Mouse (Mus musculus) forebrain, postnatal 0 days (tissue): ENCODE results near the gene Epgn. TPM values are rescaled to one million over a fixed set of nuclear protein-coding genes. Genes with fewer than 3 reads are reported as not detected.
A peak's percentile ranks its signal among the peaks of the same experiment; 100 is the strongest.

ENCODE experiments used
- ATAC-seq: fragments of 200-750 bp; cut with Nextera tagmentation; 2 replicates; pipeline ENCODE4 v1.8.0; 2017; ENCODE audit warnings: mild to moderate bottlenecking, moderate library complexity
- DNase-seq: peaks from one replicate; pipeline ENCODE4 v3.0.0-alpha.2; 2015
- H3K27ac ChIP-seq: fragments of 300-500 bp; sonication (generic); 2 replicates; pipeline ENCODE4 v1.5.1; 2014; ENCODE audit warnings: low read depth, mild to moderate bottlenecking, antibody characterized with exemption, low read length, moderate library complexity, mixed read lengths
- H3K27me3 ChIP-seq: fragments of 300-500 bp; sonication (generic); 2 replicates; pipeline ENCODE4 v1.6.1; 2014; ENCODE audit warnings: mild to moderate bottlenecking, low read length, mixed read lengths; ENCODE audit not compliant: insufficient read depth
- H3K36me3 ChIP-seq: fragments of 300-500 bp; sonication (generic); 2 replicates; pipeline ENCODE4 v1.6.1; 2014; ENCODE audit warnings: mild to moderate bottlenecking, moderate library complexity; ENCODE audit not compliant: insufficient read depth
- H3K4me1 ChIP-seq: fragments of 300-500 bp; sonication (generic); 2 replicates; pipeline ENCODE4 v1.6.1; 2014; ENCODE audit warnings: antibody characterized with exemption; ENCODE audit not compliant: insufficient read depth
- H3K4me2 ChIP-seq: fragments of 300-500 bp; sonication (generic); 2 replicates; pipeline ENCODE4 v1.6.1; 2014; ENCODE audit warnings: low read depth, mild to moderate bottlenecking, moderate library complexity
- H3K4me3 ChIP-seq: fragments of 300-500 bp; sonication (generic); 2 replicates; pipeline ENCODE4 v1.5.1; 2014; ENCODE audit warnings: low read depth, low read length, mixed read lengths
- H3K9ac ChIP-seq: fragments of 300-500 bp; sonication (generic); 2 replicates; pipeline ENCODE4 v1.6.1; 2014; ENCODE audit warnings: mild to moderate bottlenecking
- H3K9me3 ChIP-seq: fragments of 300-500 bp; sonication (generic); 2 replicates; pipeline ENCODE4 v1.6.1; 2016; ENCODE audit warnings: low read length
- CTCF ChIP-seq: sonication (generic); IDR thresholded peaks from 2 replicates; pipeline ENCODE4 v1.5.1; 2016; ENCODE audit warnings: antibody characterized with exemption, control low read depth, low read depth
- WGBS: fragments of 180-500 bp; shearing (Covaris S2); extraction: QIAGEN DNeasy Blood & Tissue Kit; methylation state at CpG from one replicate; pipeline ENCODE4 v1.1.7; 2014; 5-methylcytosine and 5-hydroxymethylcytosine counted together
- polyA plus RNA-seq: library from polyadenylated mRNA; unstranded; fragments of >200 nt; fragmentation: Nextera tagmentation; extraction: Ambion mirVana; gene quantifications from 2 replicates; pipeline ENCODE4 v1.2.1, GENCODE M21; 2015
- total RNA-seq: library from RNA; depleted of rRNA; stranded (reverse); fragments of >200 nt; gene quantifications from 2 replicates; pipeline ENCODE4 v1.2.3, GENCODE M21; 2014; rRNA removed

The Epgn gene
- total and polyA plus RNA-seq, 2 experiments from 2014 or later = 0.08 to 0.52 TPM

DNA sequence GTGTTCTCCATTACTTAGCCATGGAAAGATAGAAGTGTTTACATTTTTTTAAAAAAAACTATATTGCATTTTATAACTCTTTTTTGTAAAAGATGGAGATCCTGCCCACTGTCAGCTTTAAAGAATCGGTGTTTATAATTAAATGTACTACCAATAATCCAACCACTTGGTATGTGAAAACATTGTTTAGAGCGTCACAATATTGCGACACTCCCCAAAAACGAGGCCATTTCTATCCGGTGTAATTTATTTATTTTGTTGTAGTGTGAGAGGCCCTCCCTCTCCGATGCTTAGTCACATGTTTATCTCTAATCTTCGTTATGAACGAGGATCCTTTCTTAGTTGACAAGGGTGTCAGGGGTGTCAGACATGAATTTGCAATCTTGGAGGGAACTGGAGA lies 21.1 kb downstream of the Epgn start:
- Histone ChIP-seq H3K27ac (no peak overlapping the region), H3K4me3 (no peak overlapping the region), H3K27me3 (no peaks in the 10 kb centered on the region), H3K4me2 (no peak overlapping the region), H3K9me3 (no peaks in the 10 kb centered on the region), H3K4me1 (no peaks in the 10 kb centered on the region), H3K9ac (no peak overlapping the region), H3K36me3 (no peaks in the 10 kb centered on the region)
- ATAC-seq (no peak), DNase-seq (no peak)
- TF ChIP-seq CTCF = no peak
- WGBS = 69% methylated on average over 8 of the region's 8 CpGs

DNA sequence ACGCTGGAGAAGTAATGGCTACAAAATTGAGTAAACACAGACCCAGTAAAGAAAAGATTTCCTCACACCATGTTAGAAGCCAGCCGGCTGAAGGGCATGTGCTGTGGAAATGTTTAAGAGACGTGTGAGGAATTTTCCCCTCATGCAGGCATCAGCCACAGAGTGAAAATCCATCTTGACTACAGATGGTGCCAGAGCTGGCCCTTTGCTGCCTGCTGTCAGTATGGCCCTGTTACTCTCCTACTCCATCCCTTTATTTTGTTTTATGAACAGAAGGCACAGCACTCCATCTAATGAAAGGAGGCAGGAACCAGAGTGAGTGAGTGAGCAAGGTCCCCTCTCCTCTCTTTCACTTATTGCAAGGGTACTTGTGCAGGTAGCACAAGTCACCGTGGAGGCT lies 45.1 kb downstream of the Epgn start:
- Histone ChIP-seq H3K27me3 (peaks cover 7% of the 10 kb centered on the region; the same call in 1 of the 2 replicates), H3K9me3 (no peaks in the 10 kb centered on the region), H3K27ac (no peak overlapping the region), H3K4me3 (no peak overlapping the region), H3K4me2 (no peak overlapping the region), H3K4me1 (no peaks in the 10 kb centered on the region), H3K36me3 (no peaks in the 10 kb centered on the region), H3K9ac (no peak overlapping the region)
- DNase-seq = peak; percentile 21
- no peak for TF ChIP-seq CTCF
- 71% methylated on average over 4 of the region's 4 CpGs for WGBS
- peak; percentile 72; the same call in 1 of the 2 replicates for ATAC-seq

DNA sequence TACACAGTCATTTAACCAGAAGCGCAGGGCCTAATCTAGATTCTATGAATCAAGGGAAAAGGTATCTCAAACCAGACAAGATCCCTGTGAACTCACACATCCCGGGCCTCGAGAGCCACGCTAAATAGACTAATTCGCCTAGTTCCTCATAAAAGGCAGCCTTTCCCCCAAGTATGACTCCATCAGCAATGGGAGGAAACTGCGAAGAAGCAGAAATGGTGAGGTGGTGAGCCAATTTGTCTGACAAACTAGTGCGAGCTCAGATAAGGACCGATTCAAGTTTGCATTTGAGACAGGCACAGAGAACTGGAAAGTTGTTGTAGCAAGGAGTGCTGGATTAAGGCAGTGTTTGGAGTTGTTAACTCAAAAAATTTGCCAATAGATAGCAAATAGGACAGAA lies 46.4 kb downstream of the Epgn start:
- Histone ChIP-seq H3K4me2 (no peak overlapping the region), H3K36me3 (no peaks in the 10 kb centered on the region), H3K9me3 (no peaks in the 10 kb centered on the region), H3K27ac (no peak overlapping the region), H3K4me3 (no peak overlapping the region), H3K4me1 (no peaks in the 10 kb centered on the region), H3K9ac (no peak overlapping the region), H3K27me3 (peaks cover 7% of the 10 kb centered on the region; the same call in 1 of the 2 replicates)
- no peak for ATAC-seq
- TF ChIP-seq CTCF = no peak
- no peak for DNase-seq
- WGBS = 85% methylated on average over 8 of the region's 8 CpGs

DNA sequence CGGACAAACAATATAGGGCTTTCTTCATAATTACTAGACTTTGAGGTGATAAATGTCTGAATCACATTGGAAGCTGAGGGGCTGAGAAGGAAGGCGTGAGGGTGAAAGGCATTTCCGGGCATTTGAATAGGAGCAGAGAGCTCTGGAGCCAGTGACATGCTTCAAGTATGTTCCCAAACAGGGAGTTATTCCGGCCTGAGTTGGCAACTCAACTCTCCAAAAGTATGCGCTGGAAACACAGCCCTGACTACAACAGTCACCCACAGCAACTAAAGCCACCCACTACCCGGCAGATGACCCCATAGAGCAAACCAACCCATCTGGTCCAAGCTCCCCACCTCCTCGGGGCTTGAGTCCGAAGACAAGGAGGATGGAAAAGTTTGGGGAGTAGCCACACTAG lies 46.8 kb downstream of the Epgn start:
- TF ChIP-seq CTCF = no peak
- H3K9ac ChIP-seq = no peak overlapping the region
- DNase-seq = no peak
- peak overlapping the region; percentile 24; the same call in 1 of the 2 replicates for H3K4me3 ChIP-seq
- no peaks in the 10 kb centered on the region for H3K9me3 ChIP-seq
- no peak overlapping the region for H3K27ac ChIP-seq
- H3K4me1 ChIP-seq = no peaks in the 10 kb centered on the region
- no peak for ATAC-seq
- peak overlapping the region; percentile 49 for H3K4me2 ChIP-seq
- WGBS = 40% methylated on average over 8 of the region's 8 CpGs
- H3K27me3 ChIP-seq = peaks cover 7% of the 10 kb centered on the region; the same call in 1 of the 2 replicates
- no peaks in the 10 kb centered on the region for H3K36me3 ChIP-seq

DNA sequence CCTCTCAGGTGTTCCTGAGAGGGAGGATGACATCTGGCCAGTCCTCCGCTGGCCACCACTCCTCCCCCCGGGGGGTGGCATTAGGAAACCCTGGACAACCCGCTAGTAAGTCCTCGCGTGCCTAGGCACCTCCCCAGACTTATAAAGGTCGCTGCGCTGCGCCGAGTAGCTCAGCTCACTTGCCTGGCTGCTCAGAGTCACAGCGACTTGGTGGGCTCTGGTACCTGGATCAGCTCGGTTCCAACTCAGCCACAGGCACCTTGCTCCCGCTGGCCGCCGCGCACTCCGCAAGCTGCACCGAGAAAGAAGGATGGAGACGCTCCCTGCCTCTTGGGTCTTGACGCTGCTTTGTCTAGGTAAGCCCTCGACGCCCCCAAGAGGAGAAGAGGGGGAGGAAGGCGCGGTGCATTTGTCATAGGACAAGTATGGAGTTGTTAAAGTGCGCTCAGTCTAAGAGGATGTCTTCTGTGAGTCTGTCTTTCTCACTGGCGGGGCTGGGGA lies 47.2 kb downstream of the Epgn start, which contains the start of gene Ereg:
Gene Ereg, plus strand, starts transcription at position 173 of the 501 bp plus-strand sequence.
- peak; percentile 74 for ATAC-seq
- Histone ChIP-seq H3K27me3 (peaks cover 7% of the 10 kb centered on the region; the same call in 1 of the 2 replicates), H3K36me3 (no peaks in the 10 kb centered on the region), H3K9ac (no peak within 1 kb of the TSS), H3K27ac (no peak within 1 kb of the TSS), H3K4me1 (no peaks in the 10 kb centered on the region), H3K4me3 (peak within 1 kb of the TSS; percentile 24), H3K4me2 (peak within 1 kb of the TSS; percentile 49), H3K9me3 (no peaks in the 10 kb centered on the region)
- no peak for DNase-seq
- 2% methylated on average over 25 of the region's 25 CpGs for WGBS
- no peak; the same call in 1 of the 2 replicates for TF ChIP-seq CTCF

DNA sequence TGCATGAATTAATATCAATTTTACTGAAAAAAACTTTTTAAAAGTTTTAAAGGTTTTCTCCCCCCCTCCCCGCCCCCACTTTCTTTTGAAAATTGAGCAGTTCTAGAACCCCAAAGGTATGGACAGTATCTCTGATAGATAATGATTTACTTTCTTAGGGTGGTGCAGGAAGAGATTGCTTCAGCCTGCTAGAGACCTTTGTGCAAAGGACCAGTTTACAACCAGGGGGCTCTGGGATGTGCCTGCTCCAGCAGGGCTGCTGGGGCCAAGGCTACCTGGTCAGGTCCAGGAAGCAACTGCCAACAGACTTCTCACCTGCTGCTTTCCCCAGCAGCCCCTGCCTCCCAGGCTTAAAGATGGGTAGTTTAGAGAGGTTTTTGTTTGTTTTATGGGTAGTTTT lies 47.8 kb downstream of the Epgn start:
- H3K9ac ChIP-seq = no peak overlapping the region
- no peak overlapping the region for H3K4me3 ChIP-seq
- 50% methylated on average over 1 of the region's 1 CpGs for WGBS
- no peaks in the 10 kb centered on the region for H3K4me1 ChIP-seq
- ATAC-seq (no peak), DNase-seq (no peak)
- H3K4me2 ChIP-seq = peak overlapping the region; percentile 49
- no peak overlapping the region for H3K27ac ChIP-seq
- no peak for TF ChIP-seq CTCF
- no peaks in the 10 kb centered on the region for H3K9me3 ChIP-seq
- H3K36me3 ChIP-seq = no peaks in the 10 kb centered on the region
- H3K27me3 ChIP-seq = peaks cover 7% of the 10 kb centered on the region; the same call in 1 of the 2 replicates

DNA sequence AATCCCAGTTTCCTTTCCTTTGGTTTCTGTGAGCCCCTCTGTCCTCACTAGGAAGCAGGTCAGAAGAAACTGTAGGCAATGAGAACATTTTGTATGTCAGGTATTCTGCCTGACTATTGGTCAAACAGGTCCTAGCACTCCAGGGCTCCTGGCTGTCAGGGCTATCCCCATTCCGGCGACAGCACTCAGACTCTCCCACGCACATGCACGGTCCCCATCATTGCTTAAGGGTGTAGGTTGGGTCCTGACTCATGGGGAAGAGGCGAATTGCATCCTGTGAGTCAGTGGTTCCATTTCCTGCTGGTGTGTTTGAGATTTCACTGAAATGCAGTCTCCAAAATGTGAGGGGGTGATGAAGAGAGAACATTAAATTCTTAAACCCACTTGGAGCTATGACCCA lies 55.8 kb downstream of the Epgn start:
- no peak for TF ChIP-seq CTCF
- 88% methylated on average over 5 of the region's 5 CpGs for WGBS
- H3K4me1 ChIP-seq = no peaks in the 10 kb centered on the region
- no peak for DNase-seq
- H3K9me3 ChIP-seq = no peaks in the 10 kb centered on the region
- no peak for ATAC-seq
- H3K9ac ChIP-seq = no peak overlapping the region
- no peaks in the 10 kb centered on the region for H3K36me3 ChIP-seq
- H3K4me2 ChIP-seq = no peak overlapping the region
- no peak overlapping the region for H3K4me3 ChIP-seq
- H3K27me3 ChIP-seq = no peaks in the 10 kb centered on the region
- no peak overlapping the region for H3K27ac ChIP-seq

Other genes with a start within 250 kb of the Epgn start
- gene Cxcl3, start 241.4 kb upstream of the Epgn start, total RNA-seq = 0.77 TPM in 1 of 2 replicates, not detected in the other
- not detected in 2 replicates for gene Cxcl3, start 241.4 kb upstream of the Epgn start, polyA plus RNA-seq
- gene Cxcl15, start 232.9 kb upstream of the Epgn start, total RNA-seq = not detected in 2 replicates
- gene Cxcl15, start 232.9 kb upstream of the Epgn start, polyA plus RNA-seq = not detected in 2 replicates
- gene Cxcl1, start 136.2 kb upstream of the Epgn start, total RNA-seq = not detected in 2 replicates
- gene Cxcl1, start 136.2 kb upstream of the Epgn start, polyA plus RNA-seq = 0.25 and 0.48 TPM in 2 replicates
- gene Cxcl2, start 123.6 kb upstream of the Epgn start, total RNA-seq = not detected in 2 replicates
- gene Cxcl2, start 123.6 kb upstream of the Epgn start, polyA plus RNA-seq = not detected in 2 replicates
- 74.5 and 76.1 TPM in 2 replicates for gene Mthfd2l, start 96.3 kb upstream of the Epgn start, total RNA-seq
- gene Mthfd2l, start 96.3 kb upstream of the Epgn start, polyA plus RNA-seq = 43.3 and 46.6 TPM in 2 replicates
- 0.10 TPM in 1 of 2 replicates, not detected in the other for gene Ereg, start 47.2 kb downstream of the Epgn start, total RNA-seq
- gene Ereg, start 47.2 kb downstream of the Epgn start, polyA plus RNA-seq = not detected in 2 replicates
- 0.23 TPM in 1 of 2 replicates, not detected in the other for gene Areg, start 112.1 kb downstream of the Epgn start, total RNA-seq
- gene Areg, start 112.1 kb downstream of the Epgn start, polyA plus RNA-seq = 0.23 and 0.54 TPM in 2 replicates